Mouse (Mus musculus) A20 (cell line): Measurements from ENCODE around the gene Mettl26.
A peak's percentile ranks its signal among the peaks of the same experiment; 100 is the strongest.

Experiments
- DNase-seq: peaks from one replicate; pipeline ENCODE4 v3.0.0-alpha.2; 2011; ENCODE audit warnings: low read depth, low spot score

The Mettl26 gene

DNA sequence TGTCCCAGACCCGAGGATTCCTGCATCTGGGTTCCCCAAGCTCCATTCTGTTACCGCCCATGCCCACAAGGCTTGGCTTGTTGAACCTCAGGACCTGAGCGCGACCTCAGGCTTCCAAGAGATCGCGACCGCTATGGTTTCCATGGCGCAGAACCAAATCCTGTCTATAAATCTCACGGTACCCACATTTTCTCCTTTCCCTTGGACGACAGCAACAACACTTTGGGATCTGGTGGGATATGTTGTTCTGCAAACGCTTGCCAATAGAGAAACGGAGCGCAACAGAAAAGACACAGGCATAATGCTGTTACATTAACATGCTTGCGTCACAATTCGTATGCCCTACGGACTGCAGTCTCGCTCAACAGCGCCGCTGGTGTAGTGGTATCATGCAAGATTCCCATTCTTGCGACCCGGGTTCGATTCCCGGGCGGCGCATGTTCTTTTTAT is at the start of gene Mettl26:
Gene Mettl26 (plus strand): TSS at position 354 of the 450 bp plus-strand sequence.
- DNase-seq: peak; percentile 94

DNA sequence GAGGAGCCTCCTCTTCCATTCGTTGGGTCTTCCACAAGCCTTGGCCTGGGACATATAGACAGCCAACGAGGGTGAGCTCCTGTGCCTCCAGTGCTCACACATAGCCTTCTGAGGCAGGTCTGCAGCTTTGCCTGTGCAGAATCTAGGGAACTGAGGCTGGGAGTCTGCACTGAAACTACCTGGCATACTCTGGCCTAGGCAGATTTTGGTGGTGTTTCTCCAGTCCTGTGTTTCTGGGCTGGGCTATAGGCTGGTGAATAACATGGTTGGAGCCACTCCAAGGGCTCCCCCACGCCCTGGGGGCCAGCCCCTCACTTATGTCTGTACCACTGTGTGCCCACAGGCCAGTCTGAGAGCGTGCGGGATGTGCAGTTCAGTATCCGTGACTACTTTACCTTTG is 49.6 kb upstream of the Mettl26 start:
- no peak for DNase-seq

DNA sequence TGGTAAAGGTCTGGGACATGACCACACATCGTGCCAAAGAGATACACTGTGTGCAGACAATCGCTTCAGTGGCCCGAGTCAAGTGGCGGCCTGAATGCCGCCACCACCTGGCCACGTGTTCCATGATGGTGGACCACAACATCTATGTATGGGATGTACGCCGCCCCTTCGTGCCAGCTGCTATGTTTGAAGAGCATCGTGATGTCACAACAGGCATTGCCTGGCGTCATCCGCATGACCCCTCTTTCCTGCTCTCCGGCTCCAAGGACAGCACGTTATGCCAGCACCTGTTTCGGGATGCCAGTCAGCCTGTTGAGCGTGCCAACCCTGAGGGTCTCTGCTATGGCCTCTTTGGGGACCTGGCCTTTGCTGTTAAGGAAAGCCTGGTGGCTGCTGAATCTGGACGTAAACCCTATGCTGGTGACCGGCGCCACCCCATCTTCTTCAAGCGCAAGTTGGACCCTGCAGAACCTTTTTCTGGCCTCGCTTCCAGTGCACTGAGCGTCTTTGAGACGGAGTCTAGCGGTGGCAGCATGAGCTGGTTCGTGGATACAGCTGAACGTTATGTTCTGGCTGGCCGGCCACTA is 48.8 kb upstream of the Mettl26 start:
- DNase-seq: no peak

DNA sequence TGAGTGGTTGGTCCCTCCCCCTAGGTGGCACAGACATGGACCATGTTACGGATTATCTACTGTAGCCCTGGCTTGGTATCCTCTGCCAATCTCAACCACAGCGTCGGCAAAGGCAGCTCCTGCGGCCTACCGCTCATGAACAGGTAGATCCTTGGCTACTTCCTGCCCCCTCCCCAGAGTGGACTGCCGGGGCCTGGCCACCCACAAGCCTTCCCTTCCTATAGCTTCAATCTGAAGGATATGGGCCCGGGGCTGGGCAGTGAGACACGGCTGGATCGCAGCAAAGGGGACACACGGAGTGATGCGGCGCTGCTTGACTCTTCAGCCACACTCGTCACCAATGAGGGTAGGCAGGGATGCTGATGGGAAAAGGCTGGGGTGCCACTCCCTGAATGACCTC is 47.9 kb upstream of the Mettl26 start:
- no peak for DNase-seq

DNA sequence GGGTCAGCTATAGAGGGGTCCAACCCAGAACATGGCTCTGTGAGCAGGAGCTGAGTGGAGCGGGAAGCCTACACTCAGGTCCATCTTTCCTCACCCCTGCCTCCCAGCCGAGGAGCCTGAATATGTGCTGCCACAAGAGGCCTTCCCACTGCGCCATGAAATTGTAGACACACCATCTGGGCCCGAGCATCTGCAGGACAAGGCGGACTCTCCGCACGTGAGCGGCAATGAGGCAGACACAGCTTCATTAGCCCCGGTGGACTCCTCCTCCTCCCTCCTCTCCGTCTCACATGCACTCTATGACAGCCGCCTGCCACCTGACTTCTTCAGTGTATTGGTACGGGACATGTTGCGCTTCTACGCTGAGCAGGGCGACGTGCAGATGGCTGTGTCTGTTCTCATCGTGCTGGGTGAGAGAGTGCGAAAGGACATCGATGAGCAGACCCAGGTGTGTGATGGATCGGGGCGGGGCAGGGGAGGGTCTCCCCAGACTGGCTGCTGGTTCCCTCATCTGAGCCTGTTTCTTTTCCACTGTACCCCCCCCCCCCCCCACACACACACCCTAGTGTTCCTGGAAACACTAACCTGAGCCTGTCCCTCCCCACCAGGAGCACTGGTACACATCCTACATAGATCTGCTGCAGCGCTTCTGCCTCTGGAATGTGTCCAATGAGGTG is 47.2 kb upstream of the Mettl26 start:
- DNase-seq: no peak

DNA sequence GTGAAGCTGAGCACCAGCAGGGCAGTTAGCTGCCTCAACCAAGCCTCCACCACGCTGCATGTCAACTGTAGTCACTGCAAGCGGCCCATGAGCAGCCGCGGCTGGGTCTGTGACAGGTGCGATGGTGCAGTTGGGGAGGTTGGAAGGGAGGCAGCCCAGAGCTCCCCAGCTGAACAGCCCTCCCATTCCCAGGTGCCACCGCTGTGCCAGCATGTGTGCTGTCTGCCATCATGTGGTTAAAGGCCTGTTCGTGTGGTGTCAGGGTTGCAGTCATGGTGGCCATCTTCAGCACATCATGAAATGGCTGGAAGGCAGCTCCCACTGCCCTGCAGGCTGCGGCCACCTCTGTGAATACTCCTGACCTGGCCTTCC is 46.7 kb upstream of the Mettl26 start:
- DNase-seq: no peak

DNA sequence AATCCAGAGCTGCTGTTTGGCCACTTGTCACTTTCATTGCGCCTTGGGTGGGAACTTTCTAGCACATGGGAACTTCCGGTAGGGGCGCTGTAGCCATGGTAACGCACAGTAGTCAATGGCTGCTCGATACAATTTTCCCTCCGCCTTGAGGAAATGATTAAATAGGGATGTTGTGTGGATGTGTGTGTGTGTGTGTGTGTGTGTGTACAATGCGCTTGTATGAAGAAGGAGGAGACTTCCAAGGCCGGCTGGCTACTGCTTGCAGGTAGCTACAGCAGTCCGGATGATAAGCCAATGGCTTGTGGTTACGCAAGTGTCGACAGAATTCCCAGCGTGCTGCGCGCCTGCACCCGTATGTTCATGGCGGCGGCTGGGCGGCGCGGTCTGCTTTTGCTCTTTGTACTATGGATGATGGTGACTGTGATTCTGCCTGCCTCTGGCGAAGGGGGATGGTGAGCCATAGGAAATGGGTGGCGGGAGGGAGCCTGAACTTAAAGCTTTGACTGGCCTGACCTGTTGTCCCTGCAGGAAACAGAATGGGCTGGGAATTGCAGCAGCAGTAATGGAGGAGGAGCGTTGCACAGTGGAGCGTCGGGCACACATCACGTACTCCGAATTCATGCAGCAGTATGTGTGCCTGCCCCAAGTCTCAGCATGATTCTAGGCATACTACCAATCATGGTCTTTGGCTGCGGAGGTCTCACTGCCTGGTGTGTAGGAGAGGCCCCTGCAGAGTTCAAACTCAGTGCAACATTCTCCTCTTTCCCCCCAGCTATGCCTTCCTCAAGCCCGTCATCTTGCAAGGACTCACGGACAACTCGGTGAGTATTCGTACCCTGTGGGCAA is 45.9 kb upstream of the Mettl26 start, which contains the start of gene Jmjd8:
Gene Jmjd8 (plus strand): TSS at position 156 of the 846 bp plus-strand sequence.
- DNase-seq: peak; percentile 87

DNA sequence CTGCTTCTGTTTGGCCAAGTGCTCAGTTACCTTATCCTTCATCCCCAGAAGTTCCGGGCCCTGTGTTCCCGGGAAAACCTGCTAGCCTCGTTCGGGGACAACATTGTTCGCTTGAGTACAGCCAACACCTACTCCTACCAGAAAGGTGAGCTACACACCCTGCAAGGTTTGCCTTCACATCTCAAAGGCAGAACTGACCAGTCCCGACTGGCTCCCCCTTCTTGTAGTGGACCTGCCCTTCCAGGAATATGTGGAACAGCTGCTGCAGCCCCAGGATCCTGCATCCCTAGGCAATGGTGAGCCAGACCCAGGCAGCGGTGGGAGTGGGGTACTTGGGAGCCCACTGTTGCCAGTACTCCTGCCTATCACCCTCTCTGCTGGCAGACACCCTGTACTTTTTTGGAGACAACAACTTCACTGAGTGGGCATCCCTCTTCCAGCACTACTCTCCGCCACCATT is 45.3 kb upstream of the Mettl26 start:
- DNase-seq: no peak

DNA sequence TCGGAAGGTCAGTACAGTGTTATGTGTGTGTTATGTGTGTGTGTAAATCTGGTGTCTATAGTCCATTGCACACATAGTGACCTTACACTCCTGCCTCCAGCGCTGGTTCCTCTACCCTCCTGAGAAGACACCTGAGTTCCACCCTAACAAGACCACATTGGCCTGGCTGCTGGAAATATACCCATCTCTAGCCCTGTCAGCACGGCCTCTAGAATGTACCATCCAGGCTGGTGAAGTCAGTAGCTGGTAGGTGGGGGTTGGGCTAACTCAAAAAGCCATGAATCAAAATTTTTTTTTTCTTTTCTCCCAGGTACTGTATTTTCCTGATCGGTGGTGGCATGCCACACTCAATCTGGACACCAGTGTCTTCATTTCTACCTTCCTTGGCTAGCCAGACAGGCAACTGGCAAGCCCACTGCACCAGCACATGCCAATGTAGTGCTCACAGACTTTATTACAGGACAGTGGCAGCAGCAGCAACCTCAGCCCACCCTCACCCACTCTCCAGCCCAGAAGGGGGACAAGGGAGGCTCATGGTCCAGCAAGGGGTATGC is 44.6 kb upstream of the Mettl26 start:
- no peak for DNase-seq

DNA sequence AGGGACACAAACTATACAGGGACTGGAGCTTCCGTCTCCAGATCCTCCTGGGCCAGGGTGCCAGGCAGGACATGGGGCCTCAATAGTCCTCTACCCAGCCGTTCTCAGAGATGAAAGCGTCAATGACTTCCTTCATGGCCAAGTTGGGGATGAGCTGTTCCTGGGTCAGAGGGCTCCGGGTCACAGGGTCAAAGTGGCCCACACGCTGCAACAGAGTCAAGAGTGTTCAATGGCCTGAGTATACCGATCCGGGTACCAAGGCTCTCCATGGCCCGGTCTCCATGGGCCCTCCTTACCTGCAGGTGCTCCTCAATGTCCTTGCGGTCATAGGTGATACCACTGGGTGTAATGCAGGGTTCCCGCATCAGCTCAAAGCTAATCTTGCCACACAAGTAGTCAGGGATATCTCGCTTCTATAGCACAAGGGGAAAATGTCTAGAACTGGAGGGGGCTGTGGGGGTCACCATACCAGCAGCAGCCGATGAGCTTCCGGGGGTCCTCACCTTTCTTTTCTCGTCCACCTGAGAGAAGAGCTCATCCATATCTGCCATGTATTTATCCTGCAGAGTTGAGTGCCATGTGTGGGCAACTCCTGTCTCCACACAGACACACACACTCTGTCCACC is 44.0 kb upstream of the Mettl26 start:
- DNase-seq: no peak

DNA sequence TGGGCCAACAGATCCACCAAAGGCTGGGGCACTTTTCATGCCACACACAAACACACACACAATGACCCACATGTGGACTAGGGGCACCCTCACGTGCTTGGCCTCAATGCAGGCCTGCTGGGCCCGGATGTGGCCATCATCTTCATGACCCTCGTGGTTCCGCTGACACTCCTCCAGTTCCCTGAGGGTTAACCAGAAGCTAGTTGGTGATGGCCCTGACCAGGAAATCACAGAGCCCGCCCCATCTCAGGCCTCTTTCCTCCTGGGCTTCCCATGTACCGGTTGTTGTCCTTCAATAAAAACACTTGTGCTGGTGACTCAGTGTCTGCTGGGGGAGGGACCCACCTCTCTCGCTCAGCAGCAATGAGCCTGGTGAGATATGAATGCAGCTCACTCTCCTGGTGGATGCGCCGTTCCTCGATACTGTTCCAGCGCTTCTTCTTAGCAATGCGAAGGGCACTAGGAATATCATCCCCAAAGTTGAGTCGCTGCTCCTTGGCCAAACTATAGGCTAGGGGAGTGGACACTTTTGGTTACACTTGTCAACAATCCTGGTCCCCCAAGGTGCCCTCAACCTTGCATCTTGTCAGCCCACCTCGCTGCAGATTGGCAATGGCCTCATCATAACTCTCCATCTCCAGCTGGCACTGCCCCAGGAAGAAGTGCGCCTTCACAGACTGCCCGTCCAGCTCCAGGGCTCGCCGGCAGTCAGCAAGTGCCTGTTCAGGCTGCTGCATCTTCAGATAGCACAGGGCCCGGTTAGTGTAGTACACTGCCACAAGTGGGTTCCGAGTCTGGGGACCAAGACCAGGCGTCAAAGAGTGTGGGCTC is 43.2 kb upstream of the Mettl26 start:
- DNase-seq: no peak

DNA sequence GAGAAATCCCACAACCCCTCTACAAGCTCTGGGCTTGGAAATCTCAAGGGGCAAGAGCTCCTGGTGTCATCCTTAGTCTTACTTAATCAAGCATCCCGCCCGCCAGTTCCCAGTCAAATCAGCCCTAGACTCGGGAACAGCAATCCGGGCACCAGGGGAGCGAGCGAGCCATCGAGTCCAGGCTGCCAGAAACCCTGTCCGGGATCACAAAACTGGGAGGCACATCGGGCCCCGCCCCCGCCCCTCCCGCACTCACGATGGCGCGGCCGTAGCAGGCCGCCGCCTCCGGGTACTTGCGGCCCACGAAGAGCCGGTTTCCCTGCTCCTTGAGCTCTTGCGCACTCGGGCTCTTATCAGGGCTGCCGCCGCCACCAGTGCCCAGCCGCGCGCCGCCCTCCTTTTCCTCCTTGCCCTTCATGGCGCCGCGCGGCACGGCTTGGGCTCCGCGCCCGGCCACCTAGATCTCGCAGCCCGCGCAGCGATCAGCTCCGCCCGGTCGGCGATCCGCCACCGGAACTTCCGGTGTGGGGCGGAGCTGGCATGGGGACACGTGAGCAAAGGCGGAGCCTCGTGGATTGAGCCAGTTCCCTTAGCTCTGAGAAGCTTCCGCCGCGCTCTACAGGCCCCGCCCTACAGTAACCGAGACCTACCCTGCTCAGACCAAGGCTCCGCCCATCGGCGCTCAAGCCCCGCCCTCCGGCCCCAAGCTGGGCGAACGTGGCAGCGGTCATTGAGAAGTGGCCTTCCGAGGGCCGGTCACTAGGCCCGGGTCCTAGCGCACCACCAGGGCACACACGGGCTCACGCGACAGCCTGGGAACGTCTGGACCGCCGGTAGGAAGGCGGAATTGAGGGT is 42.2 kb upstream of the Mettl26 start:
- DNase-seq: peak; percentile 99

DNA sequence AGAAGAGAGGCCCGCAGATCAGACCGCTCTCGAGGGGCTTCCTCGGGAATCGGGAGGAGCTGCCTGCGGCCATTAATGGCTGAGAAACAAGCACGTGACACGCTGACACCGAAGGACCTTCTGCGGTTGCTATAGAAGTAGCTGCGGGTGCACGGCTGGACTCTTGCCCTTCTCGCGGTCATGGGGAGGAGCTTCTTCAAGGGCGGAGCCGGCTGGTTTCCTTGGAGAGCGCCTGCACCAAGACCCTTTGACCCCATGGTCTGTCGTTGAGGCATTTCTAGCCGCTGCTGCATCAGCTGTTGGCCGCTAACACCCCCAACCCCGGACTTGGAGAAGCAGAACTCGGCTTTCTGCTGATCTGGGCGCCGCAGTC is 41.6 kb upstream of the Mettl26 start, which contains the start of gene Stub1:
Gene Stub1 (minus strand): TSS at position 114 of the 373 bp plus-strand sequence.
- DNase-seq: peak; percentile 83

DNA sequence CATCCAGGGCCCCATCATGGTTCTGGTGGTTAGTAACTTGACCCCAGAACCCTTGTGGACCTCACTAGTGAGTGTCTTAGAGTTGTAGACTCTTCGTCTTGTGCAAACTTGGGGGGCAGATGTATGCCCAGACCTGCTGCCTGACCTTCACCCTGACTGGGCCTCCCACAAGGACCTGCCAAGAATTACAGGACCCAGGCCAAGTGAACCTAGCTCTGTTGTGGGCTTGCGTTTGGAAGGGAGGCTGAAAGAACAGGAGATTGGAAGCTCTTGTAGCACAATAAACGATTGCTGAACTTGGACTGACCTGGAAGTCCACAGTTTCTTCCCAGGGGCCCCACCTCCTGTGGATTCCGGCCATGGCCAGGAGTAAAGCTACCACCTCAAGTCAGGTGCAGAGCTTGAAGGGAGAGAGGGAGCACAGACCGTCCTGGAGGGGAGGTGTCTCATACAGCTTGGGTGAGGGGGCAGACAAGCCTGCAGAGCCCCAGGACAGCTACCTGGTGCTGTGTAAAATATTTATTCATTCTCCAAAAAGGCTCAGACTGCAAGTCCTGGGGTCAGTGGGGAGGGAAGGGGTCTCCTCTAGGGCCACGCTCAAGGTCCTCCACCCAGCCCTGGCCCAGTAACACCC is 40.8 kb upstream of the Mettl26 start:
- DNase-seq: no peak

DNA sequence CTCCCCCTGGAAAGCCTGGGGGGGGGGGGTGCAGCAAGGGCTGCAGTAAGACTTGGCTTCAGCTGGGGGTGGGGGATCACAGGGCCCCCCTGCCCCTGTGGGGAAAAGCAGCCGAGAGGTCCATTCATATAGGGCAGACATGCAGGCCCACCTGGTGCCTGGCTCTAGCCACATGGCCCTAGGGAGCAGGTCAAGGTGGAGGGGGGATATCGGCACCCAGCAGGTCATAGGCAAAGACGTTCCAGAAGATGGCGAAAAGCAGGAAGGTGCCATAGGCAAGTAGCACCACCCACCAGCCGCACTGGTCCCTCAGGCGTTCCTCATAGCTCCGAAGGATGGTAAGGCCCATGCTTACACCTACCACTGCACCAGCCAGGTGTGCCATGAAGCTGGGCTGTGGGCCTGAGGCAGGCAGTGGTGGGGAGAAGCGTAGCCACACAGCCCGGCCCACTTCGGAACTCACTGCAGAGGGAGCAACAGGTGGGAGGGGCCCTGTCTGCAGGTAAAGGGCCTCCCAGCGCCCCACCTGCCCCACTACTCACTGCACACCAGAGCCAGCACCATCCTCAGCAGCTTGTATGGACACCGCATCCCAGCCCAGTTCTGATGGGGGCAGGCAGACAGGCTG is 40.2 kb upstream of the Mettl26 start:
- DNase-seq: no peak

DNA sequence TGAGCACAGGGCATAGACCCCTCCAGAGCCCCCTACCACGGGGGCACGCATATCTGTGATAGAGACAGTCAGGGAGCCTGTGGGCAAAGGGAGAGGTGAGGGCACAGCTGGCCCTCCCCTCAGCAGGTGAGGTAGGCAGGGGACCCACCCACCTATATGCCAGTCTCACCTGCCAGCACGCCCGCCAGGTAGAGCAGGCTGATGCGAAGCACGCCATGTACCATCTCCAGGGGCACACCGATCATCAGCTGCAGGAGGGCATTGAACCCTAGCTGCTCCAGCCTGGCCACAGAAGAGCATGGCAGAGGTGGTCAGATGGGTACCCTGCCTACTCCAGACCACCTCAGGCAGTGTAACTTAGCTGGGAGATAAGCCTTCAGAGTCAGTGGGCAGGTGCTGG is 39.6 kb upstream of the Mettl26 start:
- no peak for DNase-seq

DNA sequence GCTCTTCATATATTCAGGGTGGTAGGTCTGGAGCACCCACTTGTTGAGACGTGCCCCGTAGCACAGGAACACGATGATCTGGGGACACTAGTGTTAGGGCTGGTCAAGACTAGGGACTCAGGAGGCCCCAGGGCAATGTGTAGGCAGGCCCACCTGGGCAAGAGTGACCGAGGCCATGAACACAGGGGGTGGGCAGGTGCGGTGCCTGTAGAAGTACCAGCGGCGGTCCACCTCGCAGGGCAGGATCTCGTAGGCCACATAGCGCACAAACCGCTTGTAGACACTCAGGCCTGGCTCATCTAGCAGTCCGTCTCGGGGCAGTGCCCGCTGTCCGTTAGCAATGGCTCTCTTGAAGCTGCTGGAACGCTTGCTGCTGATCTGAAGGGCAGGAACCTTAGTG is 39.1 kb upstream of the Mettl26 start:
- no peak for DNase-seq

DNA sequence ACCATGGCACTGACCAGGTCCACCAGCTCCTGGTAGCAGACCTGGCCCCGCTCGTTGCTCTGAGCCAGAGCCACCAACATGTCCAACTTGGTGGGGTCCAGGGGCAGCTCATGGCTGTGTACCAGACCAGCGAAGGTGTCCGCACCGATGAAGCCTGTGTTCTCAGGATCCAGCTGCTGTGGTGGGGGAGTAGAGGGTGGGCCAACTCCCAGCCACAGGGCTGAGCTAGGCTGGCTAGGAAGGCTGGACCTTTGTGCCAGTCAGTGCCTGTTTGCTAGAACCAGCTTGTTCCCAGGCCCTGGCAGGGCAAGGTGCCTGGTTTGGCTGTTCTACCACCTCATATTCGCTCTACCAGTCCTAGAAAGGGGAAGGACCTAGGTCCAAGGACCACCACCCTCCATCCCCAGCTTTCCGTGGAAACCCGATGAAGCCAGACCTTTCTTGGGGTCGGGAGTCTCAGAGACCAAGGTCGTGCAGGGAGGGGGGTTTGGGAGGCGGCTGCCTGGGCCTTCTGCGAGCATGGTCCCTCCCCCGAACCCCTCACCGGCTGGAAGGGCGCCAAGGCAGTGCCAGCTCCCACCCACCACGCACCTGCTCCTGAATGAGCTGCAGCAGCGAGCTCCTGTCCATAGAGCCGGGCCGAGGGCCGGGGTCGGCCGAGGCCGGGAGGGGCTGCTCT is 38.3 kb upstream of the Mettl26 start:
- DNase-seq: no peak
